Mouse (Mus musculus) G1E (cell line): Measurements from ENCODE around the gene Actr1a.

Experiments used
- CTCF ChIP-seq: IDR thresholded peaks from 2 replicates; pipeline ENCODE4 v1.5.1; 2012; ENCODE audit warnings: low read depth, low read length, inconsistent platforms, mixed read lengths
- GATA1 ChIP-seq: IDR thresholded peaks from 2 replicates; pipeline ENCODE4 v1.6.1; 2012; ENCODE audit warnings: borderline replicate concordance, low read length, inconsistent platforms, mixed read lengths
- GATA2 ChIP-seq: IDR thresholded peaks from 2 replicates; pipeline ENCODE4 v1.6.1; 2012; ENCODE audit warnings: low read depth, low read length, inconsistent platforms, borderline replicate concordance
- POLR2AphosphoS5 ChIP-seq: IDR thresholded peaks from 2 replicates; pipeline ENCODE4 v1.6.1; 2012; ENCODE audit warnings: low read depth, low read length, inconsistent platforms; ENCODE audit not compliant: insufficient replicate concordance
- TAL1 ChIP-seq: conservative IDR thresholded peaks from 2 replicates; pipeline ENCODE4 v1.6.1; 2012; ENCODE audit warnings: low read depth, low read length, inconsistent platforms, mixed read lengths

- TF ChIP-seq CTCF: no peak
- TF ChIP-seq POLR2AphosphoS5: no peak
- TF ChIP-seq GATA1: no peak
- TF ChIP-seq TAL1: no peak
- no peak for TF ChIP-seq GATA2
Observed at GRCm38 (mm10) chr19:46375489-46375888, 20.1 kb downstream of the Actr1a start.
